In genomic region chr1:168348036-168348784, GRCm38 (mm10) we compare ENCODE assay signal across 23 mouse cellular contexts.
DNase-seq lines count a peak whose midpoint lies in the region; ATAC-seq and TF ChIP-seq lines count a peak whose summit lies in the region.
"Had no signal": no experiment of that assay in that cellular context is flagged by ENCODE, and none has a peak within 500 bp of the region (broad histone marks: within the 10 kb centered on the region; RNA-seq: fewer than 3 reads in every experiment).

No protein-coding gene starts in this region.

- peak; percentile 83 for DNase-seq in hindbrain, embryonic 10.5 days (ENCODE audit: low spot score)
- no peak for DNase-seq in hindbrain, embryonic 14.5 days (ENCODE audit: low spot score)
- DNase-seq in midbrain, embryonic 11.5 days (ENCODE audit: low spot score, missing footprints): peak; percentile 91
- no peak for DNase-seq in midbrain, embryonic 14.5 days
- DNase-seq in layer of hippocampus, postnatal 25 days (ENCODE audit: extremely low spot score in 1 of 2, low spot score in 1 of 2): no peak
- DNase-seq in stomach, postnatal 0 days (ENCODE audit: low spot score): no peak
- DNase-seq: adrenal gland, postnatal 10 days; cerebellum, adult 2 months; cerebellum, postnatal 25 days; gastrocnemius, adult 2 months; kidney, adult 2 months; layer of hippocampus, adult 9-11 months; lung, adult 2 months; lung, postnatal 14 days; right cerebral cortex, postnatal 14 days; thymus, postnatal 25 days had no signal

- no peak for ATAC-seq in hindbrain, embryonic 14.5 days (ENCODE audit: low FRiP score)
- ATAC-seq in midbrain, embryonic 11.5 days (ENCODE audit: low FRiP score): peak; percentile 89
- no peak for ATAC-seq in midbrain, embryonic 16.5 days
- ATAC-seq in hindbrain, embryonic 13.5 days (ENCODE audit: low FRiP score): peak; percentile 37; the same call in 1 of the 2 replicates
- ATAC-seq in midbrain, embryonic 14.5 days (ENCODE audit: low FRiP score, low TSS enrichment): 0 out of 2 replicates have a peak, but pooled peaks have one; percentile 18
- ATAC-seq in stomach, postnatal 0 days (ENCODE audit: low FRiP score, low TSS enrichment): no peak
- ATAC-seq: inflammation-experienced regulatory T-cells, adult 6 months had no signal

- H3K9me3 ChIP-seq in hindbrain, embryonic 10.5 days: no peaks in the 10 kb centered on the region
- no peaks in the 10 kb centered on the region for H3K9me3 ChIP-seq in hindbrain, embryonic 14.5 days (ENCODE audit: control insufficient read depth, low read length)
- no peaks in the 10 kb centered on the region for H3K9me3 ChIP-seq in midbrain, embryonic 11.5 days (ENCODE audit: control insufficient read depth, low read length)
- H3K9me3 ChIP-seq in midbrain, embryonic 16.5 days (replicated peaks; ENCODE audit: control insufficient read depth, low read length, poor library complexity, severe bottlenecking): no peaks in the 10 kb centered on the region
- no peaks in the 10 kb centered on the region for H3K9me3 ChIP-seq in hindbrain, embryonic 13.5 days
- no peaks in the 10 kb centered on the region for H3K9me3 ChIP-seq in midbrain, embryonic 14.5 days (ENCODE audit: control insufficient read depth, low read length)
- no peaks in the 10 kb centered on the region for H3K9me3 ChIP-seq in stomach, postnatal 0 days (ENCODE audit: control insufficient read depth, low read length)
- H3K9me3 ChIP-seq: embryonic facial prominence, embryonic 13.5 days had no signal

- H3K36me3 ChIP-seq in hindbrain, embryonic 10.5 days: no peaks in the 10 kb centered on the region
- H3K36me3 ChIP-seq in hindbrain, embryonic 14.5 days (replicated peaks; ENCODE audit: control insufficient read depth, insufficient read depth): no peaks in the 10 kb centered on the region
- H3K36me3 ChIP-seq in midbrain, embryonic 11.5 days (ENCODE audit: control insufficient read depth, insufficient read depth, low read length): no peaks in the 10 kb centered on the region
- no peaks in the 10 kb centered on the region for H3K36me3 ChIP-seq in midbrain, embryonic 16.5 days (ENCODE audit: control insufficient read depth, insufficient read depth, low read length)
- H3K36me3 ChIP-seq in hindbrain, embryonic 13.5 days: no peaks in the 10 kb centered on the region
- H3K36me3 ChIP-seq in midbrain, embryonic 14.5 days (ENCODE audit: control insufficient read depth, insufficient read depth, low read length): no peaks in the 10 kb centered on the region
- no peaks in the 10 kb centered on the region; the same call in 1 of the 2 replicates for H3K36me3 ChIP-seq in stomach, postnatal 0 days (ENCODE audit: control insufficient read depth, insufficient read depth, low read length)

- H3K9ac ChIP-seq in hindbrain, embryonic 14.5 days: no peak overlapping the region
- H3K9ac ChIP-seq in midbrain, embryonic 11.5 days (ENCODE audit: low read length): no peak overlapping the region
- no peak overlapping the region for H3K9ac ChIP-seq in midbrain, embryonic 16.5 days (ENCODE audit: low read depth, low read length)
- no peak overlapping the region for H3K9ac ChIP-seq in hindbrain, embryonic 13.5 days
- H3K9ac ChIP-seq in midbrain, embryonic 14.5 days (replicated peaks; ENCODE audit: low read length): no peak overlapping the region
- no peak overlapping the region for H3K9ac ChIP-seq in stomach, postnatal 0 days (ENCODE audit: low read length)
- H3K9ac ChIP-seq: embryonic facial prominence, embryonic 13.5 days had no signal

- 0 out of 2 replicates have a peak overlapping the region, but pooled peaks have one; percentile 6 for H3K4me3 ChIP-seq in hindbrain, embryonic 10.5 days
- H3K4me3 ChIP-seq in hindbrain, embryonic 14.5 days (replicated peaks; ENCODE audit: low read length): no peak overlapping the region
- H3K4me3 ChIP-seq in midbrain, embryonic 11.5 days (ENCODE audit: low read depth, low read length): no peak overlapping the region
- no peak overlapping the region for H3K4me3 ChIP-seq in midbrain, embryonic 16.5 days (ENCODE audit: low read depth, low read length)
- H3K4me3 ChIP-seq in hindbrain, embryonic 13.5 days: no peak overlapping the region
- H3K4me3 ChIP-seq in midbrain, embryonic 14.5 days (replicated peaks; ENCODE audit: low read depth, low read length): no peak overlapping the region
- H3K4me3 ChIP-seq in stomach, postnatal 0 days (ENCODE audit: low read depth, low read length): no peak overlapping the region
- H3K4me3 ChIP-seq: embryonic facial prominence, embryonic 13.5 days; erythroblast, embryonic 14.5 days; gastrocnemius, adult 2 months; left cerebral cortex, adult 2 months had no signal

- no peak overlapping the region for H3K4me2 ChIP-seq in hindbrain, embryonic 14.5 days (replicated peaks)
- peak overlapping the region; percentile 12; the same call in 1 of the 2 replicates for H3K4me2 ChIP-seq in midbrain, embryonic 11.5 days
- H3K4me2 ChIP-seq in midbrain, embryonic 16.5 days (ENCODE audit: low read length): no peak overlapping the region
- no peak overlapping the region for H3K4me2 ChIP-seq in hindbrain, embryonic 13.5 days
- no peak overlapping the region for H3K4me2 ChIP-seq in midbrain, embryonic 14.5 days (ENCODE audit: low read length)
- H3K4me2 ChIP-seq in stomach, postnatal 0 days (replicated peaks; ENCODE audit: low read depth): no peak overlapping the region
- H3K4me2 ChIP-seq: embryonic facial prominence, embryonic 13.5 days had no signal

- TF ChIP-seq EP300 in stomach, postnatal 0 days (optimal IDR thresholded peaks at IDR 0.05): no peak

- H3K27ac ChIP-seq in hindbrain, embryonic 10.5 days: peak overlapping the region; percentile 82
- no peak overlapping the region; the same call in 1 of the 2 replicates for H3K27ac ChIP-seq in hindbrain, embryonic 14.5 days
- H3K27ac ChIP-seq in midbrain, embryonic 11.5 days (ENCODE audit: low read depth, low read length): peak overlapping the region; percentile 72
- no peak overlapping the region for H3K27ac ChIP-seq in midbrain, embryonic 16.5 days (ENCODE audit: low read length)
- H3K27ac ChIP-seq in hindbrain, embryonic 13.5 days: peak overlapping the region; percentile 35; the same call in 1 of the 2 replicates
- peak overlapping the region; percentile 67 for H3K27ac ChIP-seq in midbrain, embryonic 14.5 days (replicated peaks; ENCODE audit: low read depth, low read length)
- no peak overlapping the region for H3K27ac ChIP-seq in stomach, postnatal 0 days (replicated peaks)
- H3K27ac ChIP-seq: embryonic facial prominence, embryonic 13.5 days; gastrocnemius, adult 2 months; kidney, postnatal 0 days; left cerebral cortex, adult 2 months had no signal

- 27% methylated on average over 8 of the region's 8 CpGs for WGBS in hindbrain, embryonic 10.5 days
- 24% methylated on average over 8 of the region's 8 CpGs for WGBS in hindbrain, embryonic 14.5 days
- WGBS in midbrain, embryonic 11.5 days: 29% methylated on average over 8 of the region's 8 CpGs
- 32% methylated on average over 8 of the region's 8 CpGs for WGBS in midbrain, embryonic 16.5 days
- WGBS in hindbrain, embryonic 13.5 days: 29% methylated on average over 8 of the region's 8 CpGs
- WGBS in midbrain, embryonic 14.5 days: 24% methylated on average over 8 of the region's 8 CpGs
- WGBS in stomach, postnatal 0 days: 76% methylated on average over 8 of the region's 8 CpGs

- TF ChIP-seq CTCF in stomach, postnatal 0 days (IDR thresholded peaks at IDR 0.05; ENCODE audit: low read depth): no peak

- H3K4me1 ChIP-seq in hindbrain, embryonic 10.5 days (replicated peaks): peaks cover 98% of the 10 kb centered on the region
- H3K4me1 ChIP-seq in hindbrain, embryonic 14.5 days (replicated peaks; ENCODE audit: control insufficient read depth, insufficient read depth, low read length): peaks cover 46% of the 10 kb centered on the region
- peaks cover 34% of the 10 kb centered on the region for H3K4me1 ChIP-seq in midbrain, embryonic 11.5 days (ENCODE audit: control insufficient read depth, insufficient read depth, low read length)
- H3K4me1 ChIP-seq in midbrain, embryonic 16.5 days (ENCODE audit: control insufficient read depth, insufficient read depth, low read length): peaks cover 52% of the 10 kb centered on the region
- peaks cover 71% of the 10 kb centered on the region for H3K4me1 ChIP-seq in hindbrain, embryonic 13.5 days (replicated peaks)
- peaks cover 71% of the 10 kb centered on the region for H3K4me1 ChIP-seq in midbrain, embryonic 14.5 days (ENCODE audit: control insufficient read depth, insufficient read depth, low read length)
- H3K4me1 ChIP-seq in stomach, postnatal 0 days (replicated peaks; ENCODE audit: control insufficient read depth, insufficient read depth): no peaks in the 10 kb centered on the region

- no peaks in the 10 kb centered on the region for H3K27me3 ChIP-seq in hindbrain, embryonic 10.5 days (ENCODE audit: insufficient read depth, poor library complexity, severe bottlenecking)
- H3K27me3 ChIP-seq in hindbrain, embryonic 14.5 days (ENCODE audit: control insufficient read depth, insufficient read depth, low read length): no peaks in the 10 kb centered on the region
- H3K27me3 ChIP-seq in midbrain, embryonic 11.5 days (ENCODE audit: control insufficient read depth, insufficient read depth, low read length): no peaks in the 10 kb centered on the region
- H3K27me3 ChIP-seq in midbrain, embryonic 16.5 days (ENCODE audit: control insufficient read depth, insufficient read depth, low read depth, low read length): no peaks in the 10 kb centered on the region
- H3K27me3 ChIP-seq in hindbrain, embryonic 13.5 days: no peaks in the 10 kb centered on the region
- H3K27me3 ChIP-seq in midbrain, embryonic 14.5 days (ENCODE audit: control insufficient read depth, insufficient read depth, low read length): no peaks in the 10 kb centered on the region
- H3K27me3 ChIP-seq in stomach, postnatal 0 days (ENCODE audit: control insufficient read depth, insufficient read depth, low read length): no peaks in the 10 kb centered on the region
- H3K27me3 ChIP-seq: embryonic facial prominence, embryonic 13.5 days had no signal

Comparison
In these comparisons a context has a peak if more than half of its experiments do, and no peak if none do; other contexts are left out.
1. DNase-seq: peak in hindbrain, embryonic 10.5 days (single experiment) and midbrain, embryonic 11.5 days (single experiment); none in hindbrain, embryonic 14.5 days (single experiment), midbrain, embryonic 14.5 days (single experiment), layer of hippocampus, postnatal 25 days (0 of 2) and stomach, postnatal 0 days (single experiment).
2. H3K27ac ChIP-seq: peak in hindbrain, embryonic 10.5 days (single experiment), midbrain, embryonic 11.5 days (single experiment), hindbrain, embryonic 13.5 days (single experiment) and midbrain, embryonic 14.5 days (single experiment); none in hindbrain, embryonic 14.5 days (single experiment), midbrain, embryonic 16.5 days (single experiment) and stomach, postnatal 0 days (single experiment).
3. ATAC-seq: peak in midbrain, embryonic 11.5 days (single experiment), hindbrain, embryonic 13.5 days (single experiment) and midbrain, embryonic 14.5 days (single experiment); none in hindbrain, embryonic 14.5 days (single experiment), midbrain, embryonic 16.5 days (single experiment) and stomach, postnatal 0 days (single experiment).